Mouse (Mus musculus): Measurements from ENCODE around the gene Krtap5-2. TPM values are rescaled to one million over a fixed set of nuclear protein-coding genes. Genes with fewer than 3 reads are reported as not detected.

Krtap5-2 gene
- polyA plus RNA-seq, 1 experiment from 2014 or later = not detected

Other genes with a start within 250 kb of the Krtap5-2 start
- 8.7 and 14.1 TPM in 2 replicates for gene Brsk2, start 226.3 kb downstream of the Krtap5-2 start, polyA plus RNA-seq (2016; fragmentation: Nextera tagmentation; extraction: Ambion mirVana)
- 61.4 and 62.4 TPM in 2 replicates for gene Mob2, start 114.9 kb downstream of the Krtap5-2 start, polyA plus RNA-seq (2016; fragmentation: Nextera tagmentation; extraction: Ambion mirVana)
- gene Dusp8, start 80.2 kb downstream of the Krtap5-2 start, polyA plus RNA-seq (2016; fragmentation: Nextera tagmentation; extraction: Ambion mirVana) = 7.8 and 20.1 TPM in 2 replicates
- gene Gm45618, start 55.3 kb downstream of the Krtap5-2 start, polyA plus RNA-seq (2016; fragmentation: Nextera tagmentation; extraction: Ambion mirVana) = not detected in 2 replicates
- gene Gm39115, start 40.0 kb downstream of the Krtap5-2 start, polyA plus RNA-seq (2016; fragmentation: Nextera tagmentation; extraction: Ambion mirVana) = not detected in 2 replicates
- not detected in 2 replicates for gene Gm45337, start 31.4 kb downstream of the Krtap5-2 start, polyA plus RNA-seq (2016; fragmentation: Nextera tagmentation; extraction: Ambion mirVana)
- gene Gm29735, start 18.9 kb downstream of the Krtap5-2 start, polyA plus RNA-seq (2016; fragmentation: Nextera tagmentation; extraction: Ambion mirVana) = not detected in 2 replicates
- gene Gm4553, start 10.3 kb downstream of the Krtap5-2 start, polyA plus RNA-seq (2016; fragmentation: Nextera tagmentation; extraction: Ambion mirVana) = not detected in 2 replicates
- gene Gm10153, start 14.4 kb upstream of the Krtap5-2 start, polyA plus RNA-seq (2016; fragmentation: Nextera tagmentation; extraction: Ambion mirVana) = not detected in 2 replicates
- gene Krtap5-3, start 25.4 kb upstream of the Krtap5-2 start, polyA plus RNA-seq (2016; fragmentation: Nextera tagmentation; extraction: Ambion mirVana) = not detected in 2 replicates
- gene Gm7579, start 35.9 kb upstream of the Krtap5-2 start, polyA plus RNA-seq (2016; fragmentation: Nextera tagmentation; extraction: Ambion mirVana) = not detected in 2 replicates
- not detected in 2 replicates for gene Krtap5-5, start 54.0 kb upstream of the Krtap5-2 start, polyA plus RNA-seq (2016; fragmentation: Nextera tagmentation; extraction: Ambion mirVana)
- not detected in 2 replicates for gene Gm40460, start 65.1 kb upstream of the Krtap5-2 start, polyA plus RNA-seq (2016; fragmentation: Nextera tagmentation; extraction: Ambion mirVana)
- not detected in 2 replicates for gene Gm2431, start 82.3 kb upstream of the Krtap5-2 start, polyA plus RNA-seq (2016; fragmentation: Nextera tagmentation; extraction: Ambion mirVana)
- gene Gm4559, start 98.4 kb upstream of the Krtap5-2 start, polyA plus RNA-seq (2016; fragmentation: Nextera tagmentation; extraction: Ambion mirVana) = not detected in 2 replicates
- not detected in 2 replicates for gene Krtap5-1, start 121.1 kb upstream of the Krtap5-2 start, polyA plus RNA-seq (2016; fragmentation: Nextera tagmentation; extraction: Ambion mirVana)
- gene Krtap5-4, start 127.5 kb upstream of the Krtap5-2 start, polyA plus RNA-seq (2016; fragmentation: Nextera tagmentation; extraction: Ambion mirVana) = not detected in 2 replicates
- 0.63 and 1.1 TPM in 2 replicates for gene Ifitm10, start 197.7 kb upstream of the Krtap5-2 start, polyA plus RNA-seq (2016; fragmentation: Nextera tagmentation; extraction: Ambion mirVana)
- 1.5 TPM in 1 of 2 replicates, not detected in the other for gene Gm49369, start 206.7 kb upstream of the Krtap5-2 start, polyA plus RNA-seq (2016; fragmentation: Nextera tagmentation; extraction: Ambion mirVana)
- gene Ctsd, start 212.0 kb upstream of the Krtap5-2 start, polyA plus RNA-seq (2016; fragmentation: Nextera tagmentation; extraction: Ambion mirVana) = 159 and 198 TPM in 2 replicates

Data from hindbrain, embryonic 10.5 days (tissue).